Mouse (Mus musculus): ENCODE results near the gene Lrrc49.

The Lrrc49 gene

DNA sequence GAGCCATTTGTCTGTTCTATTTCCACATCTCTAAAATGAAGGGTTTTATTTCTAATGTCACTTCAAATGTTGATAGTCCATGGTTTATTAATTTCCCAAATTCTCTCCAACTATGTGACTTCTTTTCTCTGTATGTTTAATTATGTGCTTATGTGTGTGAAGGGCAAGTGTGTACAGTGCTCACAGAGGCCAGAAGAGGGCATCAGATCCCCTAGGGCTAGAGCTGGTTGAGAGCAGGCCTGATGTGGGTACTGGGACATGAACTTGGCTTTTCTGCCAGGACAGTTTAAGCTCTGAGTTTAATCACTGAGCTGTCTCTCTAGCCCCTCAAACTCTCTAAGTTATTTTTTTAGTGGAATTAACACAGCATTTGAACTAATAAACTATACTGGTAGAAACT lies 13.2 kb downstream of the Lrrc49 start:
- peak; percentile 49 for DNase-seq (ENCODE audit: low read depth, low spot score)

DNA sequence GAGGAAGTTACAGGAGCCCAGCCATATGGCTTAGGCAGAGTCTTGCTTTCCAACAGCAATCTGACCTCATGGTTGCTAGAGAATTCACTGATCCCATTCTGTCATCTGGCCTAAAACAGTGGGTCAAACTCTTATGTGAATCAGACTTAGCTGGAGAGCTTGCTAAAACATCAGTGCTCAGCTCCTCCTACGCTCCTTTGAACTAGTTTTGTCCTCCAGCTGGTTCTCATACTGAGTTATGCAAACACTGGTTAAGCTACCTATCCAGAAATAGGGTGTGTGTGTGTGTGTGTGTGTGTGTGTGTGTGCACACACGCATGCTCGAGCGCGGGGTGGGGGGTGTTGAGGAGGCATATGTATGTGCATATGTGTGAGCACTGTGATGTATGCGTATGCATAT lies 15.4 kb downstream of the Lrrc49 start:
- DNase-seq (ENCODE audit: low read depth, low spot score) = no peak

DNA sequence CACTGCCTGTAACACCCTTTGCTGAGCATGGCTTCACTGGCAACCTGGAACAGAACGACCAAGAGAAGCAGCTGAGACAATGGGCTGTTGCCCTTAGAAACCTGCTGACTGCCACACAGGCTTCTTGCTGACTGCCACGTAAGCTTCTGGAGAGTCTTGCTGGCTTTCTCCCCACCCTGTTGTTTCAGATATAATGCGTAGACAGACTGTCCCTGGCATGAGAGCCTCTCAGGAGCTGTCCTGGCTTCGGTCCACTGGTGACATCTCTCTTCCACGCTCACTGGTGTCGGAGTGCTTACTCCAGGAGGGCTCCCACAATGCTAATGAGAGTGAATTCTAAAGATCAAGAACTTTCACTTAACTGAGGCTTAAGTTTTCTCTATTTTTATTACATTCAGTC lies 19.1 kb downstream of the Lrrc49 start:
- DNase-seq (ENCODE audit: low read depth, low spot score) = no peak

DNA sequence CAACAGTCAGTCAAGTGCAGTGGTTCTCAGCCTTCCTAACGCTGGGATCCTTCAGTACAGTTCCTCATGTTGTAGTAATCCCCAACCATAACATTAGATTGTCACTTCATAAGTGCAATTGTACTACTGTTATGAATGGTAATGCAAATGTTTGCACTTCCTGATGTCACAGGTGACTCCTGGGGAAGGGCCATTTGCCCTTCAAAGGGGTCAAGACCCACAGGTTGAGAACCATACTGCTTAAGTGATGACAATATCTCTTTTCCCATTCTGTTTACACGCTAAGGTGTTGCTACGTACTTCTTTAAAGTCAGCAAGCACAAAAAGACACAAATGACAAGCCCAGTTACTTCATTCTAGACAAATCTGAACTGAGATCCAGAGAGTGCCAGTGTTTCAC lies 22.4 kb downstream of the Lrrc49 start:
- no peak for DNase-seq (ENCODE audit: low read depth, low spot score)

DNA sequence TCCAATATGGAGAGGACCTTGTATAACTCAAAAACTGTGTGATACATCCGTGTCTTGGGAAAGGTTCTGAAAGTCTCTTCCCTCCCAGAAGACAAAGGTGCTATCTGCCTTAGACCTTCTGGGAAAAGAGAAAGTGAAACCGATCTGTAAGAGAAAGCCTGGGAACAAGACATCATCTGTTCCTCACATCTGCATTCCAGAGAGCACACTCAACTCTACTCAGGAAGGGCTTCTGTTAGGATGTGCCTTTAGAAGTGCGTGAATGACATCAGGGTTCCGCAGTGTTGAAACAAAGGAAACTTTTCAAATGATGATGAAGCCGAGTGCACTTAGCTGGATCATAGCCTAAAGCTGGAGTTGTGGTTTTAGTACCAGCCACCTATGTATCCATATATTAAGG lies 23.1 kb downstream of the Lrrc49 start:
- DNase-seq (ENCODE audit: low read depth, low spot score) = peak; percentile 56

DNA sequence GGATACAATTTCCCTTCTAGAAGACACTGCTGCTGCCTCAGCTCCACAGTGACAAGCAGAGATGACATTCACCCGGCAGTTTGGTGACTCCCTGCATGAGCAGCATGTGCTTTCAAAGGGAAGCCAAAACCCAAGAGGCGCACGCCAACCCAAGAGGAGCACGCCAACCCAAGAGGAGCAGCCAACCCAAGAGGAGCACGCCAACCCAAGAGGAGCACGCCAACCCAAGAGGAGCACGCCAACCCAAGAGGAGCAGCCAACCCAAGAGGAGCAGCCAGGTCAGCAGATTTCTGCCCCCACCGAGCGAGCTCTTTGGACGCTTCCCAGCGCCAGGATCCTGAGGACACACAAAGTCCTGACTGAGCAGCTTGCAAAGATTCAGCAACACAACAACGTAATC lies 23.6 kb downstream of the Lrrc49 start:
- no peak for DNase-seq (ENCODE audit: low read depth, low spot score)

DNA sequence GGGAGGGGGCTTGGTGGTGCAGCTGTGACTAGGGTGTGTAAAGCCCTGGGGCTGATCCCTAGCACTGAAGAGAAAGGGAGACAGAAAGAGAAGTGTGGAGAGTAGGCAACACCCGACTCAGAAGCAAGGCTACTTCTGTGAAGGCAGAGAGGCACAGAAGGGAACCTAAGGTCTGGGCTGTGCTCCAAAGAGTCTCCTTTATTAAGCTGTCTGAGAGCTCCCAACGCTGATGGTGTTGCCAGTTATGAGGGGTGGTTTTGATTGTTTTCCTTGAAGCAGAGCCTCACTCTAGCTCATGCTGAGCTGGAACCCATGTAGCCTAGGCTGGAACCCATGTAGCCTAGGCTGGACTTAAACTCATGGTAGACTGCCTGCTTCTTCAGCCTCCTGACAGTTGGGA lies 25.0 kb downstream of the Lrrc49 start:
- DNase-seq (ENCODE audit: low read depth, low spot score) = no peak

DNA sequence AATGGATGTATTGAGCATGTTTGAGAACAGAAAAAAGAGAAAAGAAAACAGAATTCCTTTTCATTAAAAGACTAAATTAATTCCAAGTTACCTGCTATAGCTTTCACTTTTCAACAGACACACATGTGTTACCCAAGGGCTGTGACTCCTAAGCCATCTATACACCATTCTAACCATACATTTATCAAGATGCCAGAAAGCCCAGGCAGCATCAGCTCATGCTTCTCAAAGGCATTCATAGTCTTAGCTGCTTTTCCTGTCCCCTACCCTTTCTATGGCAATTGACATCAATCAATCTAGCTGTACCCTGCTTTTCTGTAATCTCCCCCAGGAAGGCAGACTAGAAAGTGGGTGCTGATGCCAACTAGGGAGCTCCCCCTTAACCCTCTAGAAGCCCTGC lies 34.4 kb downstream of the Lrrc49 start:
- peak; percentile 3 for DNase-seq (ENCODE audit: low read depth, low spot score)

DNA sequence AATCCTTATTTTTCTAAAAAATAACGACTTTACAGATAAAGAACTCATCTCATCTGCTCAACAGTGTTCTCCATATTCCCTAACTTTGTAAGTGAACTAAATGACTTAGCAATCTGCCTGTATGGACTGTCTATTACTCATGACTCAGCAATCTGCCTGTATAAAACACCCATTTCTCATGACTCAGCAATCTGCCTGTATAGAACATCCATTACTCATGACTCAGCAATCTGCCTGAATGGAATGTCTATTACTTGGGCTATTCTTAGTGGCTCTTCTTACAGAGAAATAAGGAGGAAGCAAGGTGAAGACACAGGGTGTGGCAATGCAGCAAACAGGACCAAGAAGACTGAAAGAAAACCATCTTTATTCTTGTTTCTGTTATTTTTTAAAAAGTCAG lies 34.8 kb downstream of the Lrrc49 start:
- DNase-seq (ENCODE audit: low read depth, low spot score) = peak; percentile 93

DNA sequence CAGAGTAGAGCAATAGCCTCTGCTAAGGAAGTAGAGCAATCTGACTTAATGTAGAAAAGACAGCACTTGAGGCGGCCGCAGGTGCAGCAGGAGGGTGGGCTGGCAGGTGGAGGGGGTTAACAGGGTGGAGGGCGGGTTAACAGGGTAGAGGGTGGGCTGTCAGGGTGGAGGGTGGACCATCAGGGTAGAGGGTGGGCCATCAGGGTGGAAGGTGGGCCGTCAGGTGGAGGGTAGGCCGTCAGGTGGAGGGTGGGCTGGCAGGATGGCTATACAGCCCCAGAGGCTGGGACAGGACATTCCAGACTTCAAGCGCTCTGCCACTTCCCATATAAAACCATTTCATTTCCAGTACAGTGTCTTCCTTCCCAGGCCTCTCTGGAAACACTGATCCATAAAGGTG lies 37.7 kb downstream of the Lrrc49 start:
- DNase-seq (ENCODE audit: low read depth, low spot score) = no peak

DNA sequence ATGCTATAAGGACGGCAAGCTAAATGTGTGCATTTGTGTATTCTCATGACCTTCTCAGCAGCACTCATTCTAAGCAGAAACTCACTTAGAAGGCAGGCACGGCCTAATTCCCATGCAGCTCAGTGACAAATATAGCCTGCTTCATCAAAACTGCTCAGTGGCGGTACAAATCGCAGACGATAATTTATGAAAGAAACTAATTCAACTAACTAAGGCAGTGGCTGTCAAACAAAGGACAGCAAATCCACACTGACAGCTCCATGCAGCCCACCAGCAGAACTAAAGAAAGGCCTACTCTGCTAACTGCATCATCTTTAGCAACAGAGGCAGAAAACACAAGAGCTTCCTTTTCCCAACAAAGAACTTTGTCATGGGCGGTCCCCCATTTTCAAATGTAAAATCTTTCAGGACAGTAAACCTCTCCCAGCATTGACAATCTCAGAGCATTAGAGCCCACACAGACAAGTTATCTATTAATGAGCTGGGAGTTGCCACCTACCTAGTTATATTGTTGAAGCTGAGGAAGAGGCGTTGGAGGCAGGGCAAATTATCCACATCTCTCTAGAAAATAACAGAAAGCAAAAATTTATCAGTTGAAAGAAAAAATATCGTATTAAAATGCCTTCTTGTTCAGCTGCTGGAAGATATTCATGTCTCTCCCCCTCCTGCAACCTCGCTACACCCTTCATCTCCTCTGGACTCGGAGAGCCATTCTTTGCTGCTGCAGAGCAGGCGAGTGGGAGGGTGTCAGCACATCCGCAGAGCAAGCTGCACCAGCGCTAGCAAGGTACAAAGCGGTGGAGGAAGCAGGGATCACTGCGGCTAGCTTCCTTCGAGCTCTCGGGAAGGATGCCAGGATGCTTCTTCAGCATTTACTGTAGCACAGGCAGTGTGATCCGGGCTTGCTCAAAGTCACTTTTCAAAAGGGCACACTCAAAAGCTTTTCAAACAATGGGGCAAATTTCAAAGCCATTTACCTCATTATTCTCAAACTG lies 38.7 kb downstream of the Lrrc49 start:
- DNase-seq (ENCODE audit: low read depth, low spot score) = no peak

DNA sequence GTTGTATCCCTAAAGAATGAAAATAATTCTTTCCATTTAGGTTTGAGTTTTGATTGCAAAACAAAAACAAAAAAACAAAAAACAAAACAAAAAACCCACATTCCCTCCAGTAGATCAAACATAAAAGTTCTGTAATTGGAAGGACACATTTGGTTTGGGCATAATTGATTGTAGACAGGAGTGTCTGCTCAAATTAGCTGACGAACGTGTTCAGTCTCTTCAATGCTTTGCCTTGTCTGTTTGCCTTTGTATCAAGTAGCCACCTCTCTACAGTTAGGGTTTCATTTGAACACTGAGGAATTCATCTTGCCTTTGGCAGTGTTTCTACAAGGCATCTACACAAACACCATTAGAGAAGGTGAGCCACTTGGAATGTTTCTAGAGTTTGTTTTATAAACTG lies 54.4 kb downstream of the Lrrc49 start:
- no peak for DNase-seq (ENCODE audit: low read depth, low spot score)

DNA sequence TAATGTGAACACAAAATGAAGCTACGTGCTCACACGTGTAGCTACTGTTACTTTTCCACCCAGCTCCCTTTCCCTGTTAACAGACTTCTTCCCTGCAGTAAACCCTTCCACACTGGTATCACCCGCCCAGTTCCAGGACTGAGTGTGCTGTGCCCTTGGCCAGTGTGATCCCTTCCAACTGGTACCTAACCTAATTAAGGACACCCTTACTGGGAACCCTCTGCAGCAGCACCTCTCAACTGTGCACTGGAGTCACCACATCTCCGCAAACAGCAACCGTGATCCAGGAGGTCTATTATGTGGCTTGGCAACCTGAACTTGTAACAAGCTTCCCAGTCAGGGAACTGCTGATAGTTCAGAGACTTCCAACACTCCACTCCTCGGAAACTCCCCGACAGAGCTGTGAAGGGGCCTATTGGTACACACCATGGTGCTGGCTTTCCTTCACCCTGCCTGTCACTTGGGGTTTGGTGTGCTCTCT lies 61.6 kb downstream of the Lrrc49 start:
- no peak for DNase-seq (ENCODE audit: low read depth, low spot score)

DNA sequence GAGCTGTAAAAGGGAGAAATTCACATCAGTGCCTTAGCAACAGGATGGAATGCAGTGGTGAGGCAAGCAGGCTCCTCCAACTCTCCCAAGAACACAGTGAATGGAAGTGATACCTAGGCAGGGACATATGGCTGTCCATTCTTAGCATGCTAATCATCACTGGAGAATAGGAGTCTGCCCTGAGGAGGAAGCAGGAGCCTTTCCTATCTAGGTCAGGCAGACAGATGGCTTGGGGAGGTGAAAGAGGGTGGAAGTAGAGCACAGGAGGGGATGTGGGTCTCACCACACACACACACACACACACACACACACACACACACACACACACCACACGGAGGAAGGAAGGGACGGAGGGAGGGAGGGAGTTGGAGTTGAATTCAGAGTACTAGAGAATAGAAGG lies 62.1 kb downstream of the Lrrc49 start:
- DNase-seq (ENCODE audit: low read depth, low spot score) = no peak

DNA sequence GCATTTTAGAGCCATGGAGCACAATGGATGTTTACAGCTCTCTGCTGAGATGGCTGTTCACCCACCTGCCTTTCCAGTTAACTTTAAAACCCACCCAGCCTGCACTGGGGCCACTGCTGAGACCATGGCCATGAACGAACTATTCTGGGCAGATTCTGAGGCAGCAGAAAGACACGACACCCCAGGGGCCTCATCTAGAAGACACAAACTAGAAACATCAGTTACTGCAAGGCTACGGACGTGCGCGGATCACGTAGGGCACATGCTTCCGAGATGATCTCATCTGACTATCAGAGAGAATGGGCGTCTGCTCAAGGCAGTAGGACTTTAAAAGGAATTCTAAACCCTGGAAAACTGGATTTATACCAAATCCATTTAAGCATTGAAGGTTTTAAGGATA lies 71.0 kb downstream of the Lrrc49 start:
- no peak for DNase-seq (ENCODE audit: low read depth, low spot score)

DNA sequence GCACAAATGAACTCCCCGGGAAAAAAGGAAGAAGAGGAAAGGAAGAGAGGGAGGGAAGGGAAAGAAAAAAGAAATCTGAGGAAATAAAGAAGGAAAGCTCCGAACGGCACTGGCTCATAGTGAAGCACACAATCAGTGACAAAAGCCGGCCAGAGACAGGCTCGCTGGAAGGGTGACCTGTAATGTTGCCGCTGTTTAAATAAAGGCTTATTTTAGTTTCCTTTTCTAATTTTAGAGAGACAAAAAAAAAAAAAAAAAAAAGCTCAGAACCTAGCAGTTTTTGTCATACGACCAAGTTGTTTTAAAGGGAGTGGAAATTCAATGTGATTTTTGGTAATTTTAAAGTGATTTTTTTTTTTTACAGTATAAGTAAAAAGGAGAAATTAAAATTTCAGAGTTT lies 71.6 kb downstream of the Lrrc49 start:
- no peak for DNase-seq (ENCODE audit: low read depth, low spot score)

DNA sequence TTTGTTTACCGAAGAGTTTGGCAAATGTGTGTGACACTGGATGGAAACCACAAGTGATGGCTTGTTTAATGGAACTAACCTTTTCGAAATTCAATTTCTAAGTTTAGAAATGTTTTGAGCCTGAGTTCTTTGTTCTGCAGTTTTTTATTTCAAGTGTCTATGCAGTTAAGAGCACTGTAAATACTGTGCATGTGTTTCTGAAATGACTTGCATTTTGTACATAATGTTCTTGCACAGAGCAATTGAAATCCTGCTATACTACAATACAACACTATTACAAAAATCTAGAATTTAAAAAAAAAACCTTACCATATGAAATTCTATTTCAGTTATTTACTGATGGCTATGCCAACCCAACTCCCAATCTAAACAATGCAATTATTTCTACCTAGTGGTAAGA lies 75.7 kb downstream of the Lrrc49 start:
- DNase-seq (ENCODE audit: low read depth, low spot score) = no peak

DNA sequence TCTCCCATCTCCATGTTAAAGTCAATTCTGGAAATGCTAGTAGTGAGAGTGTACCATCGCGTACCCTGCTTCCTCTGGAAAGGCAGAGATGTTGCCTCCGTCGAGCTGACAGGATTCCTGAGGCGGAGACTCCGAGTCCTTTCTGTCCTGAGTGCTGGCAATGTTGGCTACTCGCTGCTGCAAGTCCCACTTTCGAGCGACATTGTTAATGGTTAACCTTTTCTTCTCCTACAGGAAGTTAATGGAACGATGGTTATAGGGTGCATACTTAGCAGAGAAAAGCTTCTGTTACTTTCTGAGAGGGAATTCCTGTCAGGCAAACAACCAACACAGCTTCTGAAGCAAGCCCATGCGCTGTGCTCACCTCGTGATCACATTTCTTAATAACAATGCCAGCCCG lies 77.8 kb downstream of the Lrrc49 start:
- no peak for DNase-seq (ENCODE audit: low read depth, low spot score)

DNA sequence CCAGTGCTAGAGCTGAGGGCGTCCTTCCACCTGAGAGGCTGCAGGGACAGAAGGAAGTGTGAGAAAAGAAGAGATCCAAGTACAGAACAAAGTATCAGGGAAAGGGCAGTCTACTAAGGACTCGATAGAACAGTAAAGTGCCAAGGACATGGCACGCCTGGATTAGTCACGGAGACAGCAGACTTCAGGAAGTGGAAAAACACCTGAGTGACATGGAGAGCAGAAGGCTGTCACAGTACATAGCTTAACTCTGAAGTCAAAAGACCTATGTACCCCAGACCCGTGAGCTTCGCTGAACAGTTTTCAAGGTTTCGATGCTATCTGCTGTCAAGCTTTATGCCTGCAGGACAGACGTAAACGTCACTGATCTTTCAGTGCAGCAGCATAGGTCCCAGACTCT lies 79.1 kb downstream of the Lrrc49 start:
- no peak for DNase-seq (ENCODE audit: low read depth, low spot score)

DNA sequence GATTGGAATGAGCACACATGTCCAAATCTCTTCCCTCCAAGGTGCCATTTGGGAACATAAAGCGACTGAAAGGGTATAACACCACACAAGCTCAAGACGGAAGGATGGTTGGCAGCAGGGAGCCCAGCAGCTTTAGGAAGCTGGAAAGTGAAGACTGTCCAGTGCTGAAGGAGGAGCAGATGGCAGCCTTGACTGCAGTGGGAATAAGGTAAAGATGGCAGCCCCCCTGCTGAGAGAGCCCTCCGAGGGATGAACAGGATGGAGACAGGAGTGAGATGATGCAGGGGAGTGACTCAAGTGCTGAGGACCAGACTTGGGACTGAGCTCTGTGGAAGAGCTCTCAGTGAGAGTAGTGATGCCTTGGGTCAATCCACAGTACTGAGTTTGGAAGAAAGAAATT lies 79.9 kb downstream of the Lrrc49 start:
- DNase-seq (ENCODE audit: low read depth, low spot score) = no peak

DNA sequence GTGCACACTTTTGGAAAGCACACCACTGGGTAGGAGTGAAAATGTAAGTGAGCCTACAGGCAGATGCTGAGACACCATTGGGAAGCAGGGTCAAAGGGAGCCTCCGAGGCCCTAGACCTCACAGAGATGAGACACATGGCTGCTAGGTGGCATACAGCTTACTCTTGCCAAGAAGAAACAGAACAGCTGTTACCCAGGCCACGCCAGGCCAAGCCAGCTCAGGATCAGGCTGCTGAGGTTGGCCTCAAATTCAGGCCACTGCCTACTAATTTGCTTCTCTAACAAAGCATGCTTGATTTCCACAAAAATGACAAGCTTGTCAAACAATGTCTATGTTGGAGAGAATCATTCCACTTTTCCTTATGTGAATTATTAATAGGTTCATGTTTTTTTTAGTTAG lies 83.0 kb downstream of the Lrrc49 start:
- no peak for DNase-seq (ENCODE audit: low read depth, low spot score)

DNA sequence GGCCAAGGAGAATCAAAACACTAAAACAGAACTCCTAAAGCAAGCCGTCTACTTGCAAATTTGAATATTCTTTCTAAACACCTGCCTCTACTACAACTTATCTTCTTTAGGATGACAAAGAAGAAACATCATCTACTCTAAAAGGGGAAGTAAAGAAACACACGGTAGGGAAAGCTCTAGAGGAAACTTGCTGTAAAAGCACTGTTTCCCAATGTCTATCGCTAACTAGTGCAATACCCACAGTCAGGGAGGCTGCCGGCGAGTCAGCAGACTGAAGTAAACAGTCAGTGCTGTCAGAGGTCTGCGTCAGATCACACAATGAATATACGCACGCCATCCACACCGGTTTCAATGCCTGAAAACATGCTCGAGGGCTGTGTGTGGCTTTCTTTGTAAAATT lies 86.0 kb downstream of the Lrrc49 start:
- no peak for DNase-seq (ENCODE audit: low read depth, low spot score)

DNA sequence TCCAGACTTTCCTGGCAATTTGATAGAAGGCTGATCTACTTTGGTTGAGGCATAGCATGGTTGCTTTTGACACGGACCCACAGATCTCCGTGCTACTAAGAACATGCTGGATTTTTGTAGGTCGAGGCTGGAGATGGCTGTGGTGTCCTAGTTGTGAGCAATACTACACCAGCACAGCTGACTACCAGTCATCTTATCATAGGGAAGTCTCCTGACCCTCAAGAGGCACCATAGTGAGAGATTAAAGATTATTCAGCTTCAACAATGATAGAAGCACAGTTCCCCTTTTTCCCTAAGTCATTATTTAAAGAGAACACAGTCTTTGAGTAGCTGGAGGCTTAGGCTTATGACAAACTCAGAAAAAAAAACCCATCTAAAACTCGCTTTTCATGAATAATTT lies 87.7 kb downstream of the Lrrc49 start:
- no peak for DNase-seq (ENCODE audit: low read depth, low spot score)

DNA sequence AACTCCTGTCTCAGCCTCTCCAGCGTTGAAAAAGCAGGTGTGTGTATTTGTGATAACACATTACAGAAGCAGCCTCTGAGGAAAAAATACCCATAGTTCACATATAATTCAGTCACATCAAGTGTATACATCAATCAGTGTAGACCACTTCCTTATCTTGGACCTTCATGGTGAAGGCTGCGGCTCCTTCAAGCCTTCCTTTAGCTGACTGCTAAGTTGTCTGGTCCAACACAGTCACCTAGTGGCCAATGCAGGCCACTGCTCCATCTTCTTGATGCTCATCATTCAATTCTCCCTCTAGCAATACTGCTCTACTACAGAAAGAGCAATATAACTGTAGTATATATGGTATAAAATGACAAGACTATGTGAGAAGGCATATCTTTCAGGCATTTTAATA lies 88.5 kb downstream of the Lrrc49 start:
- peak; percentile 47 for DNase-seq (ENCODE audit: low read depth, low spot score)

All from 3T3-L1 (cell line).